ENCODE assay signal across 8 mouse cellular contexts in genomic region chr7:44847772-44848171, GRCm38 (mm10). TPM values are rescaled to one million over a fixed set of nuclear protein-coding genes. Genes with fewer than 3 reads are reported as not detected.
DNase-seq lines count a peak whose midpoint lies in the region; ATAC-seq and TF ChIP-seq lines count a peak whose summit lies in the region.

No protein-coding gene starts in this region.

- peaks cover 21% of the 10 kb centered on the region for H3K36me3 ChIP-seq in heart, embryonic 11.5 days (ENCODE audit: control insufficient read depth, insufficient read depth, low read length)
- H3K36me3 ChIP-seq in ES-Bruce4 (ENCODE audit: control insufficient read depth, insufficient read depth, low read length, poor library complexity, severe bottlenecking) = no peaks in the 10 kb centered on the region; the same call in none of the 2 replicates
- peaks cover 44% of the 10 kb centered on the region for H3K36me3 ChIP-seq in forebrain, embryonic 14.5 days (ENCODE audit: control insufficient read depth, insufficient read depth, low read length)
- H3K36me3 ChIP-seq in liver, embryonic 15.5 days (replicated peaks) = peaks cover 52% of the 10 kb centered on the region

- H3K4me2 ChIP-seq in heart, embryonic 11.5 days = peak overlapping the region; percentile 96
- peak overlapping the region; percentile 85 for H3K4me2 ChIP-seq in forebrain, embryonic 14.5 days (ENCODE audit: low read length)
- peak overlapping the region; percentile 98 for H3K4me2 ChIP-seq in liver, embryonic 15.5 days

- no peak for ATAC-seq in heart, embryonic 11.5 days (replicated peaks; ENCODE audit: insufficient number of reproducible peaks, low FRiP score, low TSS enrichment)
- no peak for ATAC-seq in forebrain, embryonic 14.5 days
- no peak for ATAC-seq in liver, embryonic 15.5 days (ENCODE audit: insufficient read depth)

- TF ChIP-seq CTCF in ES-Bruce4 (IDR thresholded peaks at IDR 0.05; ENCODE audit: low read depth, low read length) = no peak

- no peaks in the 10 kb centered on the region for H3K27me3 ChIP-seq in heart, embryonic 11.5 days (ENCODE audit: control insufficient read depth, insufficient read depth, low read length)
- no peaks in the 10 kb centered on the region for H3K27me3 ChIP-seq in ES-Bruce4 (ENCODE audit: control insufficient read depth, insufficient read depth, low read length, poor library complexity, severe bottlenecking)
- no peaks in the 10 kb centered on the region for H3K27me3 ChIP-seq in forebrain, embryonic 14.5 days (replicated peaks; ENCODE audit: control insufficient read depth, insufficient read depth, low read length)
- no peaks in the 10 kb centered on the region for H3K27me3 ChIP-seq in liver, embryonic 15.5 days

- H3K27ac ChIP-seq in heart, embryonic 11.5 days (ENCODE audit: low read depth, low read length) = no peak overlapping the region
- no peak overlapping the region for H3K27ac ChIP-seq in ES-Bruce4 (ENCODE audit: insufficient read depth, low read length)
- H3K27ac ChIP-seq in forebrain, embryonic 14.5 days (ENCODE audit: low read depth, low read length) = no peak overlapping the region; the same call in 1 of the 2 replicates
- H3K27ac ChIP-seq in liver, embryonic 15.5 days (replicated peaks) = peak overlapping the region; percentile 98

- DNase-seq in heart, postnatal 36 days = no peak
- DNase-seq in forebrain, embryonic 14.5 days (ENCODE audit: low spot score) = no peak
- no peak for DNase-seq in testis, postnatal 14 days (ENCODE audit: low spot score)
- no peak for DNase-seq in adipocyte (ENCODE audit: low spot score)
- DNase-seq in yolk sac, embryonic 10.5 days (ENCODE audit: low spot score) = no peak

- H3K4me1 ChIP-seq in heart, embryonic 11.5 days (ENCODE audit: control insufficient read depth, insufficient read depth, low read length) = peaks cover 14% of the 10 kb centered on the region
- no peaks in the 10 kb centered on the region for H3K4me1 ChIP-seq in ES-Bruce4 (ENCODE audit: control insufficient read depth, insufficient read depth, low read length)
- peaks cover 16% of the 10 kb centered on the region for H3K4me1 ChIP-seq in forebrain, embryonic 14.5 days (ENCODE audit: control insufficient read depth, insufficient read depth, low read length)
- H3K4me1 ChIP-seq in liver, embryonic 15.5 days (replicated peaks) = peaks cover 47% of the 10 kb centered on the region

- peak overlapping the region; percentile 6; the same call in 1 of the 2 replicates for H3K9ac ChIP-seq in heart, embryonic 11.5 days (ENCODE audit: low read depth, low read length)
- no peak overlapping the region for H3K9ac ChIP-seq in ES-Bruce4 (ENCODE audit: low read depth, poor library complexity, severe bottlenecking)
- peak overlapping the region; percentile 56; the same call in 1 of the 2 replicates for H3K9ac ChIP-seq in forebrain, embryonic 14.5 days (ENCODE audit: low read length)
- peak overlapping the region; percentile 70; the same call in 1 of the 2 replicates for H3K9ac ChIP-seq in liver, embryonic 15.5 days

- intact Hi-C loops in heart, postnatal 36 days (cut with DNase I) = no loop called here

- 76% methylated on average over 5 of the region's 5 CpGs for WGBS in heart, embryonic 11.5 days (ENCODE audit: insufficient replicate concordance)
- 84% methylated on average over 5 of the region's 5 CpGs for WGBS in forebrain, embryonic 14.5 days
- 71% methylated on average over 5 of the region's 5 CpGs for WGBS in liver, embryonic 15.5 days (ENCODE audit: insufficient replicate concordance)

- TF ChIP-seq EP300 in ES-Bruce4 (IDR thresholded peaks at IDR 0.05; ENCODE audit: insufficient read depth, low read depth, low read length) = no peak

- H3K9me3 ChIP-seq in heart, embryonic 11.5 days (replicated peaks; ENCODE audit: control insufficient read depth, low read length) = no peaks in the 10 kb centered on the region
- no peaks in the 10 kb centered on the region for H3K9me3 ChIP-seq in ES-Bruce4 (replicated peaks; ENCODE audit: control insufficient read depth, insufficient read depth, low read length, poor library complexity, severe bottlenecking)
- H3K9me3 ChIP-seq in forebrain, embryonic 14.5 days (replicated peaks; ENCODE audit: control insufficient read depth, low read length) = no peaks in the 10 kb centered on the region
- H3K9me3 ChIP-seq in liver, embryonic 15.5 days (replicated peaks) = no peaks in the 10 kb centered on the region

- peak overlapping the region; percentile 87 for H3K4me3 ChIP-seq in heart, embryonic 11.5 days (ENCODE audit: low read depth, low read length)
- H3K4me3 ChIP-seq in ES-Bruce4 (ENCODE audit: low read depth, low read length) = peak overlapping the region; percentile 73
- H3K4me3 ChIP-seq in forebrain, embryonic 14.5 days (ENCODE audit: low read depth, low read length) = peak overlapping the region; percentile 82
- peak overlapping the region; percentile 76 for H3K4me3 ChIP-seq in liver, embryonic 15.5 days (replicated peaks)

- no peak for TF ChIP-seq POLR2A in ES-Bruce4 (IDR thresholded peaks at IDR 0.05; ENCODE audit: insufficient read depth, low read length)

RNA-seq across cellular contexts. Expression of gene Akt1s1, which starts 1.0 kb away (rescaled TPM):
- 38.6 and 53.9 TPM in 2 replicates for polyA plus RNA-seq in heart, embryonic 11.5 days (2014; fragmentation: Nextera tagmentation; extraction: Ambion mirVana)
- 10 to 100 TPM; 73.6 to 75.4 TPM for total RNA-seq in heart, postnatal 36 days (2021)
- 38.1 and 38.3 TPM in 2 replicates for polyA plus RNA-seq in ES-Bruce4 (2011; ENCODE audit: insufficient read depth, insufficient read length, low read depth, missing spikeins)
- polyA plus RNA-seq in forebrain, embryonic 14.5 days (2014; fragmentation: Nextera tagmentation; extraction: Ambion mirVana) = 70.4 and 75.4 TPM in 2 replicates
- polyA plus RNA-seq in liver, embryonic 15.5 days (2015; fragmentation: Nextera tagmentation; extraction: Ambion mirVana) = 27.7 and 32.3 TPM in 2 replicates

RNA-seq across cellular contexts. Expression of gene Tbc1d17, which starts 1.1 kb away (rescaled TPM):
- 48.2 and 49.2 TPM in 2 replicates for polyA plus RNA-seq in heart, embryonic 11.5 days (2014; fragmentation: Nextera tagmentation; extraction: Ambion mirVana)
- 10 to 100 TPM; 58.1 to 59.1 TPM for total RNA-seq in heart, postnatal 36 days (2021)
- 33.9 and 46.7 TPM in 2 replicates for polyA plus RNA-seq in ES-Bruce4 (2011; ENCODE audit: insufficient read depth, insufficient read length, low read depth, missing spikeins)
- polyA plus RNA-seq in forebrain, embryonic 14.5 days (2014; fragmentation: Nextera tagmentation; extraction: Ambion mirVana) = 79.6 and 105 TPM in 2 replicates
- polyA plus RNA-seq in liver, embryonic 15.5 days (2015; fragmentation: Nextera tagmentation; extraction: Ambion mirVana) = 26.1 and 29.4 TPM in 2 replicates

RNA-seq across cellular contexts. Expression of gene Pnkp, which starts 9.2 kb away (rescaled TPM):
- polyA plus RNA-seq in heart, embryonic 11.5 days (2014; fragmentation: Nextera tagmentation; extraction: Ambion mirVana) = 18.9 and 19.2 TPM in 2 replicates
- 10 to 100 TPM; 18.6 to 21.1 TPM for total RNA-seq in heart, postnatal 36 days (2021)
- 22.3 and 30.3 TPM in 2 replicates for polyA plus RNA-seq in ES-Bruce4 (2011; ENCODE audit: insufficient read depth, insufficient read length, low read depth, missing spikeins)
- 30.0 and 31.7 TPM in 2 replicates for polyA plus RNA-seq in forebrain, embryonic 14.5 days (2014; fragmentation: Nextera tagmentation; extraction: Ambion mirVana)
- polyA plus RNA-seq in liver, embryonic 15.5 days (2015; fragmentation: Nextera tagmentation; extraction: Ambion mirVana) = 23.8 and 28.9 TPM in 2 replicates

RNA-seq across cellular contexts. Expression of gene Ptov1, which starts 21.8 kb away (rescaled TPM):
- polyA plus RNA-seq in heart, embryonic 11.5 days (2014; fragmentation: Nextera tagmentation; extraction: Ambion mirVana) = 205 and 218 TPM in 2 replicates
- total RNA-seq in heart, postnatal 36 days (2021) = 100 to 1,000 TPM; 158 to 183 TPM
- 153 and 160 TPM in 2 replicates for polyA plus RNA-seq in ES-Bruce4 (2011; ENCODE audit: insufficient read depth, insufficient read length, low read depth, missing spikeins)
- 447 and 458 TPM in 2 replicates for polyA plus RNA-seq in forebrain, embryonic 14.5 days (2014; fragmentation: Nextera tagmentation; extraction: Ambion mirVana)
- 54.1 and 59.1 TPM in 2 replicates for polyA plus RNA-seq in liver, embryonic 15.5 days (2015; fragmentation: Nextera tagmentation; extraction: Ambion mirVana)

RNA-seq across cellular contexts. Expression of gene Atf5, which starts 31.3 kb away (rescaled TPM):
- 1.6 and 1.9 TPM in 2 replicates for polyA plus RNA-seq in heart, embryonic 11.5 days (2014; fragmentation: Nextera tagmentation; extraction: Ambion mirVana)
- total RNA-seq in heart, postnatal 36 days (2021) = 10 to 100 TPM; 54.3 to 62.0 TPM
- polyA plus RNA-seq in ES-Bruce4 (2011; ENCODE audit: insufficient read depth, insufficient read length, low read depth, missing spikeins) = 9.6 and 14.6 TPM in 2 replicates
- polyA plus RNA-seq in forebrain, embryonic 14.5 days (2014; fragmentation: Nextera tagmentation; extraction: Ambion mirVana) = 4.2 and 4.7 TPM in 2 replicates
- polyA plus RNA-seq in liver, embryonic 15.5 days (2015; fragmentation: Nextera tagmentation; extraction: Ambion mirVana) = 7.5 and 9.2 TPM in 2 replicates
